Mouse (Mus musculus) heart, embryonic 15.5 days (tissue): Measurements from ENCODE around the gene Fars2. TPM values are rescaled to one million over a fixed set of nuclear protein-coding genes. Genes with fewer than 3 reads are reported as not detected.

Source experiments
- ATAC-seq: fragments of 200-750 bp; cut with Nextera tagmentation; replicated peaks from 2 replicates; pipeline ENCODE4 v1.8.0; 2017; ENCODE audit warnings: low read depth, moderate TSS enrichment; ENCODE audit not compliant: insufficient number of reproducible peaks, insufficient read depth, low FRiP score
- H3K27ac ChIP-seq: fragments of 300-500 bp; sonication (generic); 2 replicates; pipeline ENCODE4 v1.5.1; 2015; ENCODE audit warnings: mild to moderate bottlenecking, inconsistent platforms
- H3K27me3 ChIP-seq: fragments of 300-500 bp; sonication (generic); 2 replicates; pipeline ENCODE4 v1.6.1; 2015; ENCODE audit warnings: inconsistent platforms
- H3K36me3 ChIP-seq: fragments of 300-500 bp; sonication (generic); 2 replicates; pipeline ENCODE4 v1.6.1; 2015; ENCODE audit warnings: mild to moderate bottlenecking, inconsistent platforms
- H3K4me1 ChIP-seq: fragments of 300-500 bp; sonication (generic); replicated peaks from 2 replicates; pipeline ENCODE4 v1.6.1; 2015; ENCODE audit warnings: inconsistent platforms
- H3K4me2 ChIP-seq: fragments of 300-500 bp; sonication (generic); 2 replicates; pipeline ENCODE4 v1.6.1; 2015; ENCODE audit warnings: inconsistent platforms, mild to moderate bottlenecking, moderate library complexity
- H3K4me3 ChIP-seq: fragments of 300-500 bp; sonication (generic); 2 replicates; pipeline ENCODE4 v1.5.1; 2015; ENCODE audit warnings: mild to moderate bottlenecking, inconsistent platforms
- H3K9ac ChIP-seq: fragments of 300-500 bp; sonication (generic); 2 replicates; pipeline ENCODE4 v1.6.1; 2015; ENCODE audit warnings: mild to moderate bottlenecking, inconsistent platforms
- H3K9me3 ChIP-seq: fragments of 300-500 bp; sonication (generic); replicated peaks from 2 replicates; pipeline ENCODE4 v1.6.1; 2016; ENCODE audit warnings: inconsistent platforms
- WGBS: fragments of 180-500 bp; shearing (Covaris S2); methylation state at CpG from one replicate; pipeline ENCODE4 v1.1.7; 2015; ENCODE audit warnings: mixed read lengths; 5-methylcytosine and 5-hydroxymethylcytosine counted together
- polyA plus RNA-seq: library from polyadenylated mRNA; unstranded; fragments of >200 nt; fragmentation: Nextera tagmentation; extraction: Ambion mirVana; gene quantifications from 2 replicates; pipeline ENCODE4 v1.2.1, GENCODE M21; 2015

Fars2 gene
- polyA plus RNA-seq, 1 experiment from 2014 or later, result 57.1 TPM

DNA sequence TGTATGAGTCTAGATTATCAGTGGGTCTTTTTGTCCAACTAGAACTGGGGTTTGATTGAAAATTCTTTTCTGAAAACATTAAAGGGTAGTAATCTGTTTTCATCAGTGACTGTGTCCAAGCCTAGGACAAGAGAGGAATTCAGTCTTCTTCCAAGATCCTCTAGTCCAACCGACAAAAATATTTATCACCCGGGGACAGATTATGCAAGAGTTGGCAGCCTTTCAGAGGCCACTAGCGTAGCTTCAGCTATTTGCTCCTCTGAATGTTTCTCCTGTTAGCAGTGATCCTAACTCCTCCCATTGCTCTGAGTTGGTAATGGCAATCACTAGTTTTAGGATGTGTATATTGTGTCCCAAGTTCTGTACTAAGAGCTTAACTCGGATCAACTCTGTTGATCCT, 380.1 kb downstream of the Fars2 start:
- ATAC-seq, result no peak
- no peaks in the 10 kb centered on the region for H3K36me3 ChIP-seq
- no peaks in the 10 kb centered on the region for H3K27me3 ChIP-seq
- H3K27ac ChIP-seq, result no peak overlapping the region
- H3K9ac ChIP-seq, result no peak overlapping the region
- no peak overlapping the region for H3K4me2 ChIP-seq
- 46% methylated on average over 4 of the region's 4 CpGs for WGBS
- no peaks in the 10 kb centered on the region for H3K9me3 ChIP-seq
- H3K4me1 ChIP-seq, result no peaks in the 10 kb centered on the region
- no peak overlapping the region for H3K4me3 ChIP-seq

DNA sequence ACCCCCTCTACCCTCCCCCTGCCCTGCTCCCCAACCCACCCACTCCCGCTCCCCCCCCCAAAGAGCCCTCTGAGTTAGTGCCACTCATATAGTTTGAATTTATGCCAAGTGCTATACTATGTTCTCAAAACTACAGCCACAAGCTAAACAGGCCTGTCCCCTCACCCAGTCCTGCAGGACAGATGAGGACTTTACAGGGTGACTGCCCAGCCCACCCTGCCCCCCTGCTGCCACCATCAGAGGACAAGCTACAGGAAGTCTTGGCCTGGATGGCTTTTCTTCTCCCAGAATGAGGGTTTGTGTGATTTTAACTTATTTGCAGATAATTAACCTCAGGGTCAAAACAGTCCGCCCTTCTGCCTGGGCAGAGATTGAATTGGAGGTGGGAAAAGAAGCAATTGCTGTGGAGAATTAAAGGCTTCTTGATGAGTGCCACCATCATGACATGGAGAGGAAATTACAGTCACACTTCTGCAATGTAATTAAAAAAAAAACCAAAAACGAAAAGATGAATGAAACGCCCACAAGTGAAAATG, 383.2 kb downstream of the Fars2 start:
- no peak overlapping the region for H3K4me2 ChIP-seq
- WGBS, result 80% methylated on average over 4 of the region's 4 CpGs
- no peaks in the 10 kb centered on the region for H3K36me3 ChIP-seq
- H3K9me3 ChIP-seq, result no peaks in the 10 kb centered on the region
- H3K27me3 ChIP-seq, result no peaks in the 10 kb centered on the region
- no peak overlapping the region for H3K4me3 ChIP-seq
- H3K9ac ChIP-seq, result no peak overlapping the region
- no peak for ATAC-seq
- H3K4me1 ChIP-seq, result no peaks in the 10 kb centered on the region; the same call in 1 of the 2 replicates
- H3K27ac ChIP-seq, result no peak overlapping the region

DNA sequence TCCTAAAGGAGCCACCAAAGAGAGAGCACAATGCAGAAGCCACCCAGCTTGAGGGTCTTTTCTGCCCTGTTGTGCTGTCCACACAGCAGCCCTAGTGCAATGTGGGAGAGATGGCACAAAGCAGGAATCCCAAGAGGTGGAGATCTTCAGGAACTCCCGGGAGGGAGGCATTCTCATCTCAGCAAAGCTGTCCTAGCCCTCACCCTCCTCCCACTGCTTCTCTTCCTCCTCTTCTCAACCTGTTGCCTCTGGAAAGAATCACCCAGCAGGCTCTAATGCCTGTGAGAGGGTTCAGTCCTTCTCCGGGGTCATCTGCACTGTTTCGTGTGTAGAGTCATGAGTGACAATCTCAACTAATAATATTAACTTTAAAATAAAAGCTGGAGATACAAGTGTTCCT, 386.3 kb downstream of the Fars2 start:
- Histone ChIP-seq H3K4me3 (no peak overlapping the region), H3K36me3 (no peaks in the 10 kb centered on the region), H3K27me3 (no peaks in the 10 kb centered on the region), H3K4me2 (no peak overlapping the region), H3K9ac (no peak overlapping the region), H3K9me3 (no peaks in the 10 kb centered on the region), H3K4me1 (peaks cover 12% of the 10 kb centered on the region), H3K27ac (no peak overlapping the region)
- 40% methylated on average over 3 of the region's 3 CpGs for WGBS
- no peak for ATAC-seq

DNA sequence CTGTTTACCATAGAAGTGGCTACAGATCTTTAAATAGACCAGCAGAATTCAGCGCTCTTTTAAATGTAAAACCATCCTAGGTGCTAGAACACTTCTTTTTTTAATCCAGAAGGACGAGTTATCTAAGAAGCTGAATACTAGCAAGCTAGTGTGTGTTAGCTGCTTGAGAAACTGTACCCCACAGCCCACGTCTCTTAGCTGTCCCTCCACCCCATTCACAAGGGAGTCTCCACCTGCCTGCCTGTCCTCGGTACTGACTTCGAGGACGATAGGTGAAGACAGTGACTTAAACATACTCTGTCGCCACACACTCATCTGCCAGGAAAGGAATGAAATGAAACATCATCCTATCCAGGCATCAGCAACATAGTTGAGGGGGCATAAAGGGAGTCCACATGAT, 386.8 kb downstream of the Fars2 start:
- no peaks in the 10 kb centered on the region for H3K27me3 ChIP-seq
- peaks cover 12% of the 10 kb centered on the region for H3K4me1 ChIP-seq
- H3K9me3 ChIP-seq, result no peaks in the 10 kb centered on the region
- 69% methylated on average over 7 of the region's 7 CpGs for WGBS
- no peak overlapping the region for H3K4me2 ChIP-seq
- no peak overlapping the region for H3K4me3 ChIP-seq
- H3K9ac ChIP-seq, result no peak overlapping the region
- no peak for ATAC-seq
- H3K27ac ChIP-seq, result no peak overlapping the region
- H3K36me3 ChIP-seq, result no peaks in the 10 kb centered on the region

DNA sequence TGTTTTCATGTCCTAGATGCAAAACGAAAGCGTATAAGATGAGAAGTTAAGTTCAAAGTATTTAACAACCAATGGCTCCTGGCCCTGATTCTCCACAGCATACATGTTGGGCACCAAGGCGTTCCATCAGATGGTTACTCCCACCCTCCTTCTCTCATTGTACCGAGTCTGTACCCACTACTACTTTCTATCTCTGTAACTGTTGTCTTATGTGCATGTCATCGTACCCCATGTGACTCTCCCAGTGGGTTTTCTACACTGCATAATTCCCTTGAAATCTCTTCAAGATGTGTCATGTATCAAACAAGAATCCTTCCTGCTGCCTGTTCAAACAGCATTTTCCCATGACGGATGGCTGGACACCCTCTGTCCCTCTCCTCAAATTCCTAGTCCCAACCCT, 388.5 kb downstream of the Fars2 start:
- WGBS, result 79% methylated on average over 6 of the region's 6 CpGs
- Histone ChIP-seq H3K4me3 (no peak overlapping the region), H3K9me3 (no peaks in the 10 kb centered on the region), H3K4me2 (no peak overlapping the region), H3K36me3 (no peaks in the 10 kb centered on the region), H3K27me3 (no peaks in the 10 kb centered on the region), H3K4me1 (peaks cover 12% of the 10 kb centered on the region), H3K9ac (no peak overlapping the region), H3K27ac (no peak overlapping the region)
- no peak for ATAC-seq

DNA sequence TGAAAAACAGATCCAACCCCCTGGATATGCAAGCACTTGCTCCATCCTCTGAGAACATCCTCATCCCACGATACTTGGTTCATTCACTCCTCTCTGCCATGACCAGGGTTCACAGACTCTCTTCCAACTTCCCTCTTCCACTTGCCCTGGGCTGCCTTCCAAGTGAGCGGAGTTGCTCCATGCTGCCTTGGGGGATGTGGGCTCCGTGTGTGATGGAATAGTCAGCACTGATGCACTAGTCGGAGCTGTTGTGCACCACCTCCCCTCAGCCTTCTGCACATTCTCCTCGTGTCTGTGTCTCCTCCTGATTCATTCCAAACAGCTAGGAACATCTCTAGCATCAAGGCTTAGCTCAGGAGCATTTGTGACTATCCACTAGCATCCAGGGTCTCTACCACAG, 389.1 kb downstream of the Fars2 start:
- no peak for ATAC-seq
- WGBS, result 59% methylated on average over 5 of the region's 5 CpGs
- Histone ChIP-seq H3K27me3 (no peaks in the 10 kb centered on the region), H3K4me1 (peaks cover 12% of the 10 kb centered on the region), H3K9me3 (no peaks in the 10 kb centered on the region), H3K36me3 (no peaks in the 10 kb centered on the region), H3K27ac (no peak overlapping the region), H3K4me2 (no peak overlapping the region), H3K4me3 (no peak overlapping the region), H3K9ac (no peak overlapping the region)

DNA sequence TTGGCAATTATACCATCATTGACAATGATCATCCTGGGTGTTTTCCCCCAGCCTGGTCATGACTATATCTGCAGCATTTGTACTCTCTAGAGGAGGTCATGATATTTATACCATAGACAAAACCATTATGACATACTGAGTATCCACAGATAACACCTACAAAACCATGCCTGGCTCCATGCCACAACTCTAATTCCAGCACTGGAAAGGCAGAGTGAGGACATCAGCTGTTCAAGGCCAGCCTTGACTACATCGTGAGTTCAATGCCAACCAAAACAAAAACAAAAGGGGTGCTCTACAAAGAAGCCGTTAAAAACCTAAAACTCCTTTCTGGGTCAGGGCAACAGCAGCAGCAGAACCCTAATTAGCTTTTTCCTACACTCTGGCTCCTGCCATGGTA, 392.9 kb downstream of the Fars2 start:
- H3K36me3 ChIP-seq, result no peaks in the 10 kb centered on the region
- no peak overlapping the region for H3K4me3 ChIP-seq
- no peaks in the 10 kb centered on the region for H3K9me3 ChIP-seq
- peaks cover 12% of the 10 kb centered on the region for H3K4me1 ChIP-seq
- WGBS, result 59% methylated on average over 2 of the region's 2 CpGs
- H3K27ac ChIP-seq, result no peak overlapping the region
- H3K27me3 ChIP-seq, result no peaks in the 10 kb centered on the region
- ATAC-seq, result no peak
- no peak overlapping the region for H3K9ac ChIP-seq
- no peak overlapping the region for H3K4me2 ChIP-seq

DNA sequence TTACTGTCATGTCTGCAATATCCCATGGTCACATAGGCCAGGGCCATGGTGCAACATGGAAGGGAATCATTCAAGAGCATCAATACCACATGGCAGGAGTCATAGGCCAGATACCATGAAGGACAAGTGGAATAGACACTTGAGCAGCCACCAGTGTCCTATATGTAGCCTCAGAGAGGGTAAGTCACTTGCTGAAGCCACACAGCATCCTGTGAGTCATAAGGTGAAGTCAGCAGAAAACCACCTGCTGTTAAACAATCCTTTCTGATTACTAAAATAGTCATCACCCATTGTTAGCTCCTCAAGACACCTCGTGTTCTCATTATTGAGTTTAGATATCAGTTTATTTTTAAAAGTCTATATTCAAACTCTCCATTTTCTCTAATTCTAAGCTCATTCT, 395.9 kb downstream of the Fars2 start:
- Histone ChIP-seq H3K36me3 (no peaks in the 10 kb centered on the region), H3K4me2 (no peak overlapping the region), H3K4me3 (no peak overlapping the region), H3K27me3 (no peaks in the 10 kb centered on the region), H3K4me1 (no peaks in the 10 kb centered on the region), H3K27ac (no peak overlapping the region), H3K9me3 (no peaks in the 10 kb centered on the region), H3K9ac (no peak overlapping the region)
- ATAC-seq, result no peak
- 62% methylated on average over 1 of the region's 1 CpGs for WGBS

DNA sequence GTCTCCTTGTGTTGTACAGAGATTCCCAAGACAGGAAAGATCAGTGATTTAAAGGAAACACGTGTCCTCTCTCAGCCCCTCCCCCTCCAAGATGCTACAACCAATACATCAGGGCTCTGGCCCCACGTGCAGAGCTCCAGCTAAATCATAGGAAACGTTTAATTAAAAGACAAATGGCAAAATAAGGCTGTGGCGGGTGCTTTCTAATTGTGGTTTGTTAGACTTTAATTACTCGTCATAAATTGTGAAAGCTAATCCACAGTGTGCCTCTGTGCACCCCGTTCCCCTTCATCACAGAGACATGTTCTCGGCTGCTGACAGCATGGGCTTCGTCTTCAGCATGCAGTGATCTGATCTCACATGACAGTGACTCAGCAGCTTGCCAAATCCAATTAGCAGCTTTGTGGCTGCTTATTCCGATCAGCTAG, 400.9 kb downstream of the Fars2 start:
- no peak for ATAC-seq
- no peak overlapping the region for H3K9ac ChIP-seq
- 57% methylated on average over 9 of the region's 9 CpGs for WGBS

DNA sequence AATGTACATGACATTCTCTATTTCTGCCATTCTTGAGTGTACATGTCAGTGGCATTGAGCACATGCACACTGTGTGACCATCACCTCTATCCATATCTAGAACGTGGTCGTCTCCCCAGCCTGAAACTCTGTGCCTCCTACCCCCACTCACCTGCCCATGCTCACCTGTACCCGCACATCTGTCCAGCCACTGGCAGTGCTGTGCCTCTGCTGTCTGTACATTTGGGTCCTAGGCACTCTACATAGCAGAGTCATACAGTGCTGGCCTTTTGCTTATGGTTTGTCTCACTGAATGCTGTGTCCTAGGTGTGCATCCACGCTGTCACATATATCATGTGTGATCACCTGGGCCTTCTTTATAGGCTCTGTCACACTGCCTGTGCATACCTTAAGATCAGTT, 410.5 kb downstream of the Fars2 start:
- H3K36me3 ChIP-seq, result no peaks in the 10 kb centered on the region
- no peak overlapping the region for H3K4me3 ChIP-seq
- no peak for ATAC-seq
- H3K27ac ChIP-seq, result no peak overlapping the region
- WGBS, result 85% methylated on average over 4 of the region's 4 CpGs
- peaks cover 23% of the 10 kb centered on the region for H3K4me1 ChIP-seq
- H3K9me3 ChIP-seq, result no peaks in the 10 kb centered on the region
- H3K27me3 ChIP-seq, result no peaks in the 10 kb centered on the region
- no peak overlapping the region for H3K4me2 ChIP-seq
- H3K9ac ChIP-seq, result no peak overlapping the region

More for the DNA sequence above, 400.9 kb downstream of the Fars2 start:
- H3K9me3 ChIP-seq, result no peaks in the 10 kb centered on the region
- no peaks in the 10 kb centered on the region for H3K36me3 ChIP-seq
- no peaks in the 10 kb centered on the region for H3K4me1 ChIP-seq
- no peak overlapping the region for H3K4me2 ChIP-seq
- H3K4me3 ChIP-seq, result no peak overlapping the region
- H3K27me3 ChIP-seq, result no peaks in the 10 kb centered on the region
- H3K27ac ChIP-seq, result no peak overlapping the region

DNA sequence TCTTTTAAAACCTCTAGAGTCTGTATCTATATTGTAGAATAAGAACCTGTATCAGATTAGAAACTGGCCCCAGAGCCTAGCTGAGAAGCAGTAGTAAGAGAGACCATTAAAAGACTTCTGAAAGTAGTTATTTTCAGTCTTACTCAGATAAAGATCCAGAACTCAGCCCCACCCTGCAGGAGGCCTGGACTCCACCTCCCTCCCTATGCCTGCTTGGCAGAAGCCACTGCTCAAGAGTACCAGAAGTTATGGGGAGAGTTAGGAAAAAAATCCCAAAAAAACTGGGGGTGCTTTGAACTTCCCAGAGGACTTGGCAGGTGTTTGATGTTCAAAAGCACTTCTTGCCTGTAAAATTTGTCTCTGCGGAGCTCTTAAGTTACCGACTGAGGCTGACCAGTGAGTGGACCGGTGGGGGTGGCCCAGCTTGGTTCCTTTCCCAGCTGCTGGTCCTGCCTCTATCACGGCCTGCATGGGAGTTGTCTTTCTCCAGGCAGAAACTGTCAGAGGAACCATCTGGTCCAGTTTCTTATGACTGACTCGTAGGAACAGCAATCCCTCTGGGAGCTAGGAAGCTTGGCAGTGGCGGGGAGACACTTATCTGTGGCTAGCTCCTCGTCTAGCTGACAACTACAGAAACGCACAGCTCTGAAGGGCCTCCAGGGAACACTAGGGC, 411.1 kb downstream of the Fars2 start:
- Histone ChIP-seq H3K36me3 (no peaks in the 10 kb centered on the region), H3K9ac (no peak overlapping the region), H3K9me3 (no peaks in the 10 kb centered on the region), H3K4me3 (no peak overlapping the region), H3K4me2 (no peak overlapping the region), H3K27ac (0 out of 2 replicates have a peak overlapping the region, but pooled peaks have one; percentile 16), H3K4me1 (peaks cover 23% of the 10 kb centered on the region), H3K27me3 (no peaks in the 10 kb centered on the region)
- 51% methylated on average over 8 of the region's 8 CpGs for WGBS
- no peak for ATAC-seq

DNA sequence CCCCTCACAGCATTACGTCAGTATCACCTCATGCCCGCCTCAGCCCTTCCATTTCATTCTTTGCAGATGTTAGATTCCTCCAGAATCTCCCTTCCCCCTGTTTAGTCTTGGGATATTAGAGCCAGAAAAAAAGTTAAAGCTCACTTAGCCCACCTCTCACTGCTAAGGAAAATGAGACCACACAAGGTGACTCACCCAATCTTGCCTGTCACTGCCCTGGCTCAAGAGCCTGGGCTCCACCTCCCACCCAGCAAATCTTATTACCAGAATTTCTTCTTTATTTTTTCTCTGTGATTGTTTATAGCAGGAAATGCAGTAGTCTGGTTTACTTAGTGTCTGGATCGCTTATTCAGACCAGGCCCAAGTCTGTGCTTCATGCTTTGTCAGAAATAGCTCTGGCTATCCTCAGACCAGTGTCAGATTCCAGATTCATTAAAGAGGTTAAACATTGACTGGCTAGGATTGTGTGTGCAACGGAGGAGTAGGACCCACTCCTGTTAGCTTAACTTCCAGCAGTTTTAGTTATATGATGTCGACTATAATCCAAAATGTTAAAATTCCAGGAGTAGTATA, 412.3 kb downstream of the Fars2 start:
- no peak overlapping the region for H3K27ac ChIP-seq
- no peak for ATAC-seq
- H3K27me3 ChIP-seq, result no peaks in the 10 kb centered on the region
- no peaks in the 10 kb centered on the region for H3K9me3 ChIP-seq
- no peak overlapping the region for H3K4me3 ChIP-seq
- no peak overlapping the region for H3K4me2 ChIP-seq
- H3K4me1 ChIP-seq, result peaks cover 23% of the 10 kb centered on the region
- 69% methylated on average over 5 of the region's 5 CpGs for WGBS
- H3K9ac ChIP-seq, result no peak overlapping the region
- no peaks in the 10 kb centered on the region for H3K36me3 ChIP-seq
